Mouse (Mus musculus): Measurements from ENCODE around the gene Tmc5. TPM values are rescaled to one million over a fixed set of nuclear protein-coding genes. Genes with fewer than 3 reads are reported as not detected.

The Tmc5 gene
- polyA plus RNA-seq, 1 experiment from 2014 or later = 0.24 TPM

GRCm38 (mm10) chr7:118611185-118611749 lies 14.2 kb downstream of the Tmc5 start:
- Histone ChIP-seq H3K9me3 (0 out of 2 replicates have a peak, but pooled peaks cover 3% of the 10 kb centered on the region), H3K9ac (no peak overlapping the region), H3K27ac (no peak overlapping the region), H3K4me2 (no peak overlapping the region), H3K36me3 (no peaks in the 10 kb centered on the region), H3K4me1 (no peaks in the 10 kb centered on the region), H3K27me3 (no peaks in the 10 kb centered on the region), H3K4me3 (no peak overlapping the region)
- 82% methylated on average over 4 of the region's 4 CpGs for WGBS
- no peak for ATAC-seq (ENCODE audit: insufficient number of reproducible peaks, insufficient read depth, low FRiP score, low TSS enrichment, low read depth)

DNA sequence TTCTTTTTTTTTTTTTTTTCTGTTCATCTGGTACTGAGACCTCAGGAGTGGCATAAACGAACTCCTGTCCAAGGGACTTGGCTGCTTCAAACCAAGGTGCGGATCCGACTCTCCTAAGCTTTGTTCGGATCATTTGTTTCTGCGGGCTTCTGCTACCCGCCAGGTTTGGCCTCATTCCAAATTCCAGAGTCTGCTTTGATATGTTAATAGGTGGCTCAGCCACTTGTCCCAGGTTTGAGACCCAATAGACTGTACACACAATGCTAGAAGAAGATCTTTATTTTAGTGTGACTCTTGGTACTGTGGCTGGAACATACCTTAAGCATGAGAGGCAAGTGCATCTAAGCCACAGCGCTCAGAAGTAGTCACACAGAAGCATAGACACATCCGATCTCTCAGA lies 14.8 kb downstream of the Tmc5 start:
- no peak for ATAC-seq (ENCODE audit: insufficient number of reproducible peaks, insufficient read depth, low FRiP score, low TSS enrichment, low read depth)
- H3K27ac ChIP-seq = no peak overlapping the region
- WGBS = 71% methylated on average over 8 of the region's 8 CpGs
- no peak overlapping the region for H3K9ac ChIP-seq
- H3K4me1 ChIP-seq = no peaks in the 10 kb centered on the region
- H3K9me3 ChIP-seq = no peaks in the 10 kb centered on the region
- no peaks in the 10 kb centered on the region for H3K36me3 ChIP-seq
- H3K4me3 ChIP-seq = no peak overlapping the region
- H3K27me3 ChIP-seq = no peaks in the 10 kb centered on the region
- no peak overlapping the region for H3K4me2 ChIP-seq

- Histone ChIP-seq H3K4me1 (no peaks in the 10 kb centered on the region), H3K4me2 (no peak overlapping the region), H3K4me3 (no peak overlapping the region), H3K27ac (no peak overlapping the region), H3K27me3 (no peaks in the 10 kb centered on the region), H3K9me3 (no peaks in the 10 kb centered on the region), H3K9ac (no peak overlapping the region), H3K36me3 (no peaks in the 10 kb centered on the region)
- WGBS = 63% methylated on average over 13 of the region's 13 CpGs
- no peak for ATAC-seq (ENCODE audit: insufficient number of reproducible peaks, insufficient read depth, low FRiP score, low TSS enrichment, low read depth)
Observed at GRCm38 (mm10) chr7:118614076-118614475, 17.0 kb downstream of the Tmc5 start.

GRCm38 (mm10) chr7:118618104-118618503 lies 21.0 kb downstream of the Tmc5 start:
- Histone ChIP-seq H3K4me1 (no peaks in the 10 kb centered on the region), H3K9me3 (no peaks in the 10 kb centered on the region), H3K9ac (no peak overlapping the region), H3K27me3 (no peaks in the 10 kb centered on the region), H3K27ac (no peak overlapping the region), H3K36me3 (no peaks in the 10 kb centered on the region), H3K4me3 (no peak overlapping the region), H3K4me2 (no peak overlapping the region)
- no peak for ATAC-seq (ENCODE audit: insufficient number of reproducible peaks, insufficient read depth, low FRiP score, low TSS enrichment, low read depth)
- WGBS = 68% methylated on average over 5 of the region's 5 CpGs

DNA sequence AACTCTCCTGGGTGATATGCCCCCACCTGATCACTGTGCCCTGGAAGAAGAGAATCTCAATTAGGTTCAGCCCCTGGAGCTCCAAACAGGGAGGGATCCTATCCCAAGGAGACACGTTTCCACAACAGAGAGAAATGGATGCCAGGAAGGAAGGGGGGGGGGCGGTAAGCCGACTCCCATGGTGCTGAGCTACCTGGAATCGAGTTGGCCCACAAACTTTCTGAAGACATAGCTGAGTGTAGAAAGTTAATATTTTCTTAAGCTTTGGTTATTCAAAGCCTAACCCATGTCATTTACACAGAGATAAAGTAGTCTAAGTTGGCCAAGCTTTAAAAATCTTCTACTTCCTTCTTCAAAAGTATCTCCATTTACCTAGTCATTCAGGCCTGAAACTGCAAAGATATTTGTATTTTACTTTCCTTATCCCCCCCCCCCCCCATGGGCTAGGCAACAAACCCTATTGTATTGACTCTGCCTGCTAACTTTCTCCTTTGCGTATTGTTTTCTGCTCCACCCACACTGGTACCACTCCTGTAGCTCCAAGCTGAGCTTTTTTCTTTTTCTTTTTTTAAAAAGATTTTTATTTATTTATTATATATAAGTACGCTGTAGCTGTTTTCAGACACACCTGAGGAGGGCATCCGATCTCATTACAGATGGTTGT lies 23.3 kb downstream of the Tmc5 start:
- Histone ChIP-seq H3K9ac (no peak overlapping the region), H3K27ac (no peak overlapping the region), H3K36me3 (no peaks in the 10 kb centered on the region), H3K4me2 (no peak overlapping the region), H3K4me3 (no peak overlapping the region), H3K4me1 (no peaks in the 10 kb centered on the region), H3K27me3 (no peaks in the 10 kb centered on the region), H3K9me3 (no peaks in the 10 kb centered on the region)
- 85% methylated on average over 7 of the region's 7 CpGs for WGBS
- ATAC-seq (ENCODE audit: insufficient number of reproducible peaks, insufficient read depth, low FRiP score, low TSS enrichment, low read depth) = no peak

GRCm38 (mm10) chr7:118621094-118621493 lies 24.0 kb downstream of the Tmc5 start:
- WGBS = 82% methylated on average over 6 of the region's 6 CpGs
- ATAC-seq (ENCODE audit: insufficient number of reproducible peaks, insufficient read depth, low FRiP score, low TSS enrichment, low read depth) = no peak

DNA sequence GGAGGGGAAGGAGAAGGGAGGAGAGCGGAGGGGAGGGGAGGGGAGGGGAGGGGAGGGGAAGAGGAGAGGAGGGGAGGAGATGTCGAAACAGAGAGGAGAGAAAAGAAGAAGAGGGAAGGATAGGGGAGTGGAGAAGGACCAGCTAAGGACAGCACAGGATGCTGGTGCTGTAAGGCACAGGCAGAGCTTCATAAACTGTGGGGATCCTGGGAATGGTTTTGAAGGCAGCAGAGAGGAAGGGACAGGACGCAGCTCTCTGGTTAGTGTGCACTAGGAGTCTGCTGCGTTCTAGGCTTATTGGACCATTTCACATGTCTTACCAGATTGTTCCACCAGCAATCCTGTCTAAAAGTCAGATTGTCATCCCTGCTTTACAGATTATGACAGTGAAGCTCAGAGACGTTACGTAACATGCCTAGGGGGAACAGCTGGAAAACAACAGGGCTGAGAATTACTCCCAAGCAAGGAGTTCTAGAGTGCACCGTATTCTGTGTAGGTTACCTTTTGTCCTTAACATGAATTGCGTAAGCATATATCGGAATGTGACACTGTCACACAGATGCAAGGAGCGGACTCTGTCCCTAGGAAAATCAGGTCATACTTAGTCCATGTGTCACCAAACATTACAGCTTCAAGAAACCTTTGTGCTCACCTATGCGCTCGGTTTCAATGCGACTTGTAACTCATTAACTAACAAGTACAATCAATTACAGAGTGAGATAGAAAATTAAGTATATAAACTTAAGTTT lies 30.6 kb downstream of the Tmc5 start:
- ATAC-seq (ENCODE audit: insufficient number of reproducible peaks, insufficient read depth, low FRiP score, low TSS enrichment, low read depth) = no peak
- no peak overlapping the region for H3K27ac ChIP-seq
- H3K27me3 ChIP-seq = no peaks in the 10 kb centered on the region
- WGBS = 75% methylated on average over 13 of the region's 13 CpGs
- no peak overlapping the region for H3K4me3 ChIP-seq
- no peak overlapping the region for H3K9ac ChIP-seq
- no peaks in the 10 kb centered on the region for H3K9me3 ChIP-seq
- H3K4me1 ChIP-seq = no peaks in the 10 kb centered on the region
- no peak overlapping the region for H3K4me2 ChIP-seq
- H3K36me3 ChIP-seq = no peaks in the 10 kb centered on the region

More at GRCm38 (mm10) chr7:118621094-118621493, 24.0 kb downstream of the Tmc5 start:
- Histone ChIP-seq H3K9ac (no peak overlapping the region), H3K4me1 (no peaks in the 10 kb centered on the region), H3K4me3 (no peak overlapping the region), H3K36me3 (no peaks in the 10 kb centered on the region), H3K9me3 (no peaks in the 10 kb centered on the region), H3K27ac (no peak overlapping the region), H3K27me3 (no peaks in the 10 kb centered on the region), H3K4me2 (no peak overlapping the region)

DNA sequence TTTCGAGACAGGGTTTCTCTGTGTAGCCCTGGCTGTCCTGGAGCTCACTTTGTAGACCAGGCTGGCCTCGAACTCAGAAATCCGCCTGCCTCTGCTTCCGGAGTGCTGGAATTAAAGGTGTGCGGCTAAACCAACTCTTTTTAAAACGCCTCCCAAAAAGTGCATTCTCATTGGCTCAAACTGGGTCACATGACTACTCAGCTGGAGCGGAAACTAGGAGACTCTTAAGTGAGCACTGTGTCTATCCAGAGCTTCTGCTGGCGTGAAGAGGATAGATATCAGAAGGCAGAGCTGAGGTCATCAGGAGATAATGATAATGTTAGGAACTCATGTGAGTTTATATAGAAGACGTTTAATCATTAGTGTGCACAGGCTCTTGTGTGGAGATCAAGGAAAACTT lies 36.0 kb downstream of the Tmc5 start:
- Histone ChIP-seq H3K4me1 (no peaks in the 10 kb centered on the region), H3K4me3 (no peak overlapping the region), H3K9ac (no peak overlapping the region), H3K4me2 (no peak overlapping the region), H3K27ac (no peak overlapping the region), H3K36me3 (no peaks in the 10 kb centered on the region), H3K9me3 (no peaks in the 10 kb centered on the region), H3K27me3 (no peaks in the 10 kb centered on the region)
- ATAC-seq (ENCODE audit: insufficient number of reproducible peaks, insufficient read depth, low FRiP score, low TSS enrichment, low read depth) = no peak
- WGBS = 83% methylated on average over 9 of the region's 9 CpGs

DNA sequence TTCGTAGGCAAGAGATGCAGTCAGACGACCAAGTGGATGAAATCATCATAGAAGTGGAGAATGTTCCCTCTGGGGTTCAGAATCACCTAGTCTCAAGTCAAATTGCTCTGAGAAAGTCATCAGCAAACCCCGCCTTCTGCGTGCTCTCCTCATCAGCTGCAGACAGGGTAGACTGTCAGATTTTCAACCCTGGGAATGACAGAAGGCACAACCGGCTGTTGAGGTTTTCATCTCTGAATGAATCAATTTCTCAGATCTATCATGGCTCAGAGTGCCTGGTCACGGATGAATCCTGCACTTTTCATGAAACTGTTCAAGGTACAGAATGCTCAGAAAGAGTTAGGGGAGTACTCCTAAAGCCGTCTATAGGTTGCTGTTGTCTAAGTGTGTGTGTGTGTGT lies 36.9 kb downstream of the Tmc5 start:
- Histone ChIP-seq H3K27me3 (no peaks in the 10 kb centered on the region), H3K27ac (no peak overlapping the region), H3K4me3 (no peak overlapping the region), H3K36me3 (no peaks in the 10 kb centered on the region), H3K9ac (no peak overlapping the region), H3K4me2 (no peak overlapping the region), H3K9me3 (no peaks in the 10 kb centered on the region), H3K4me1 (no peaks in the 10 kb centered on the region)
- ATAC-seq (ENCODE audit: insufficient number of reproducible peaks, insufficient read depth, low FRiP score, low TSS enrichment, low read depth) = no peak
- WGBS = 82% methylated on average over 7 of the region's 7 CpGs

DNA sequence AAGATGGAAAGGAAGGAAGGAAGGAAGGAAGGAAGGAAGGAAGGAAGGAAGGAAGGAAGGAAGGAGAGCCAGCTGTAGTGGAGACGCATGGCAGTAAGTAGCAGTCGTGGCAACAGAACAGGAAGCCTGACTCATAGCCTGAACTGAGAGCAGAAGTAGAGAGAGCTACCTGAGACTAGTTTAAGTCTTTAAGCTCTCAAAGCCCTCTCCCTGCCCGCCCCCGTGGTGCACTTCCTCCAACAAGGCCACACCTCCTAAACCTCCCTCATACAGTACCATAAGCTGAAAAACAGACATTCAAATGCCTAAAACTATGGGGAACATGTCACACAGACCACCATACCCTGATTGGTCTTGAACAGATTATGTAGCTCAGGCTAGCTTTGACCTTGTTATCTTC lies 40.4 kb downstream of the Tmc5 start:
- ATAC-seq (ENCODE audit: insufficient number of reproducible peaks, insufficient read depth, low FRiP score, low TSS enrichment, low read depth) = no peak
- H3K9ac ChIP-seq = no peak overlapping the region
- no peaks in the 10 kb centered on the region for H3K27me3 ChIP-seq
- H3K36me3 ChIP-seq = no peaks in the 10 kb centered on the region
- 55% methylated on average over 4 of the region's 4 CpGs for WGBS
- H3K9me3 ChIP-seq = peaks cover 3% of the 10 kb centered on the region; the same call in 1 of the 2 replicates
- no peak overlapping the region for H3K27ac ChIP-seq
- no peaks in the 10 kb centered on the region for H3K4me1 ChIP-seq
- H3K4me3 ChIP-seq = no peak overlapping the region
- no peak overlapping the region for H3K4me2 ChIP-seq

DNA sequence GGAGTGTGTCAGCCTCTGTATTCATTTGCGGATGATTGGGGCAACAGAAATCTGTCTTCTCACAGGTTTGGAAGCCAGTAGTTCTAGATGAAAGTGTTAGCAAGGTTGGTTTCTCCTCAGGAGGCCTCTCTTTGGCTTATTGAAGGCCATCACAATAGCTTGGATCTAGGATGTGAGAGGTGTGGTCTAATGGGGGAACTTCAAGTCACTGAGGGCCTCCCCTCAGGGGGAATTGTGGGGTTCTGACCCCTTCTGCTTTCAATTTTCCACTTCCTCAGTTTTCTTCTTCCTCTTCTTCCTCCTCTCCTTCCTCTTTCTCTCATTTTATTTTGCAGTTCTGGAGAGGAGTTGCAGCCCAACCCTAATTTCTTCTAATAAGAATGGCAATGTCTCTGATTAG lies 49.1 kb downstream of the Tmc5 start:
- H3K4me3 ChIP-seq = no peak overlapping the region
- no peak overlapping the region for H3K9ac ChIP-seq
- H3K27ac ChIP-seq = no peak overlapping the region
- ATAC-seq (ENCODE audit: insufficient number of reproducible peaks, insufficient read depth, low FRiP score, low TSS enrichment, low read depth) = no peak
- no peaks in the 10 kb centered on the region for H3K4me1 ChIP-seq
- H3K36me3 ChIP-seq = no peaks in the 10 kb centered on the region
- WGBS = 90% methylated on average over 1 of the region's 1 CpGs
- no peak overlapping the region for H3K4me2 ChIP-seq
- H3K27me3 ChIP-seq = no peaks in the 10 kb centered on the region
- peaks cover 3% of the 10 kb centered on the region; the same call in 1 of the 2 replicates for H3K9me3 ChIP-seq

DNA sequence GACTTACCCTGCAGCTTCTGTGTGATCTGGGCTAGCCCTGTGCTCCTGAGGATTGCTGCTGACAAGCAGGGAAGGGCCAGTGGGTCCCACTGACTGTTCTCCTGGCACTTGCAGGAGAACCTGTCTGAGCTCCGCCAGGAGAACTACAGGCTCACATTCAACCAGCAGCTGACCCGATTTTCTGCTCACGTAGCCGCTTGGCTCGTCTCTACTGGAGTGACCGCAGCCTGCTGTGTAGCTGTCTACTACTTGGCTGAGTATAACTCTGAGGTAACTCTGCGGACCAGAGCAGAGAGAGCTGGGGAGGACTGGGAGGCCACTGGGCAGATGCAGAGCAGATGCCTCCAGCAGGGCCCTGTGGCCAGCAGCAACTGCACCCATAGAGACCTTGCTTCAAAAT lies 52.2 kb downstream of the Tmc5 start:
- H3K36me3 ChIP-seq = no peaks in the 10 kb centered on the region
- no peak overlapping the region for H3K9ac ChIP-seq
- no peaks in the 10 kb centered on the region for H3K9me3 ChIP-seq
- no peaks in the 10 kb centered on the region for H3K27me3 ChIP-seq
- no peak overlapping the region for H3K4me3 ChIP-seq
- no peaks in the 10 kb centered on the region for H3K4me1 ChIP-seq
- H3K4me2 ChIP-seq = no peak overlapping the region
- 81% methylated on average over 7 of the region's 7 CpGs for WGBS
- no peak overlapping the region for H3K27ac ChIP-seq
- no peak for ATAC-seq (ENCODE audit: insufficient number of reproducible peaks, insufficient read depth, low FRiP score, low TSS enrichment, low read depth)
